Mouse (Mus musculus): Measurements from ENCODE around the gene C1qc. TPM values are rescaled to one million over a fixed set of nuclear protein-coding genes. Genes with fewer than 3 reads are reported as not detected.

C1qc gene
- polyA plus RNA-seq, 1 experiment, result 86.9 TPM

DNA sequence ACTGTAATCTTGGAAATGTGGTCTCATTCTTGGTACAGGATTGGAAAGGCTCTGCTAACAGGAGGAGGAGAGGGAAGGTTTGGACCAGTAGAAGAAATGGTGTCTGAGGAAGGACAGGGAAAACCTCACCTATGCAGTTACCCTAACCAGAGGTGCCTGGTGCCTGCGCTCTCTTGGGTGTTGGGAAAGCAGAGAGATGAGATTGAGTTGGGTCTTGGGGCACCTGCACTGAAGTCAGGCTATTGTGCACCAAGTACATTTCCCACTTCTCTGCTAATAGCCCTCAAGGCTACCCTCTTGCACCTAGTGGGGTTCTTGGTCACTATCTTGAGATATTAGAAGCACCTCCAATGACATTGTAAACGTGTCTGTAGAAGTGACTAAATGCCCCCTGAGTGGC lies 30.5 kb downstream of the C1qc start:
- H3K4me3 ChIP-seq (ENCODE audit: insufficient read depth, low read length), result no peak overlapping the region
- TF ChIP-seq POLR2A (IDR thresholded peaks at IDR 0.05; ENCODE audit: extremely low read depth, insufficient read depth, low read length), result no peak
- no peak for TF ChIP-seq CTCF (IDR thresholded peaks at IDR 0.05; ENCODE audit: extremely low read depth, insufficient read depth, low read length)
- peaks cover 2% of the 10 kb centered on the region for H3K4me1 ChIP-seq (ENCODE audit: control insufficient read depth, insufficient read depth, low read length)
- H3K27ac ChIP-seq (ENCODE audit: insufficient read depth, low read length), result no peak overlapping the region

DNA sequence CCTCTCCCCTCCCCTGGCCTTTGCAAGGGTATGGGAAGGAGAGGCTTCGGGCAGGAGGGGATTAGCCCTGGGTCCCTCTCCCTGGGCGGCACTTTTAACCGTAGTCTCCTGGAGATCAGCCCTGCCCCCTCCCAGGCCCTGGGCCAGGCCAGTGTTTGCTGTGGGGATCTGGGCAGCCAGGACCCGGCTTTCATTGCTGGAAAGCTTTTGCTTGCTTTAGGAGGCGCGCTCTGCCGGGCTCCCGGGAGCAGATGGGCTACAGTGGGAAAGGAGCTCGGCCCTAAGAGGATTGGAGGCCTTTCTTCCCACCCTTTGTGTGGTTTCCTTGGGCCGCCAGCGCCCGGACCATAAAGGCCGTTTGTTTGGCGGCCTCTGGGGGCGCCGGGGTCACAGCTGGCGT lies 31.1 kb downstream of the C1qc start:
- H3K27ac ChIP-seq (ENCODE audit: insufficient read depth, low read length), result no peak overlapping the region
- TF ChIP-seq POLR2A (IDR thresholded peaks at IDR 0.05; ENCODE audit: extremely low read depth, insufficient read depth, low read length), result no peak
- TF ChIP-seq CTCF (IDR thresholded peaks at IDR 0.05; ENCODE audit: extremely low read depth, insufficient read depth, low read length), result no peak
- H3K4me3 ChIP-seq (ENCODE audit: insufficient read depth, low read length), result no peak overlapping the region

DNA sequence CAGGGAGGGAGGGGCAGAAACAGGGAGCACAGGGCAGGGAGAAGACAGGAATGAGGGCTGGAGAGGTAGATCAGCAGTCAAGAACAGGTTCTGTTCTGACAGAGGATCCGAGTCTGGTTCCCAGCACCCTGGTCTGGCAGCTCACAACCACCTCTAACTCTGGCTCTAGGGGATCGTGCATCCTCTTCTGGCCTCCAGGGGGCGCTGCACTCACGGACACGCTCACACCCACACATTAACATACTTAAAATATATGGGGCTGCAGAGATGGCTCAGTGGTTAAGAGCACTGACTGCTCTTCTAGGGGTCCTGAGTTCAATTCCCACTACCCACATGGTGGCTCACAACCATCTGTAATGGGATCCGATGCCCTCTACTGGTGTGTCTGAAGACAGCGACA lies 32.8 kb downstream of the C1qc start:
- no peak overlapping the region for H3K27ac ChIP-seq (ENCODE audit: insufficient read depth, low read length)
- no peak for TF ChIP-seq POLR2A (IDR thresholded peaks at IDR 0.05; ENCODE audit: extremely low read depth, insufficient read depth, low read length)
- no peak for TF ChIP-seq CTCF (IDR thresholded peaks at IDR 0.05; ENCODE audit: extremely low read depth, insufficient read depth, low read length)
- peaks cover 2% of the 10 kb centered on the region for H3K4me1 ChIP-seq (ENCODE audit: control insufficient read depth, insufficient read depth, low read length)
- no peak overlapping the region for H3K4me3 ChIP-seq (ENCODE audit: insufficient read depth, low read length)

More for the DNA sequence above, 31.1 kb downstream of the C1qc start:
- H3K4me1 ChIP-seq (ENCODE audit: control insufficient read depth, insufficient read depth, low read length), result peaks cover 2% of the 10 kb centered on the region

DNA sequence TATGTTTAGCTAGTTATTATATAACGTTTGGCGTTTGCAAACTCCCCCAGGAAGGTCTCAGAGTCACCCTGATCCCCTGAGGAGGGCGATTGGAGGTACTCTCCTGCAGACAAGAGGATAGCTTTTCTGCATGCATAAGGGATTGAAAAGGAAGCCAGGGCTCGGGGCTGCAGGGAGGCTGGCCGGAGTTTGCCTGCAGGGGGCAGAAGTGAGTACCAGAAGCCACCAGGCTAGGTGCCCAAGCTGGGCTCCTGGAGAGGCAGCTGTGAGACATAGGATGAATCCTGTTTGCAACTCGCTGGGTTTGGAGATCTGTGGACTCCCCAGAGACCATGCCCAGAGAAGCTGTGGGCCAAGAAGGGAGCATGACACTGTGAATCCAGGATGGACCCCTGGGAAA lies 37.8 kb downstream of the C1qc start:
- Histone ChIP-seq H3K4me1 (ENCODE audit: control insufficient read depth, insufficient read depth, low read length) (no peaks in the 10 kb centered on the region), H3K4me3 (ENCODE audit: insufficient read depth, low read length) (no peak overlapping the region), H3K27ac (ENCODE audit: insufficient read depth, low read length) (no peak overlapping the region)
- TF ChIP-seq POLR2A (IDR thresholded peaks at IDR 0.05; ENCODE audit: extremely low read depth, insufficient read depth, low read length) (no peak), CTCF (IDR thresholded peaks at IDR 0.05; ENCODE audit: extremely low read depth, insufficient read depth, low read length) (peak; percentile 30)

DNA sequence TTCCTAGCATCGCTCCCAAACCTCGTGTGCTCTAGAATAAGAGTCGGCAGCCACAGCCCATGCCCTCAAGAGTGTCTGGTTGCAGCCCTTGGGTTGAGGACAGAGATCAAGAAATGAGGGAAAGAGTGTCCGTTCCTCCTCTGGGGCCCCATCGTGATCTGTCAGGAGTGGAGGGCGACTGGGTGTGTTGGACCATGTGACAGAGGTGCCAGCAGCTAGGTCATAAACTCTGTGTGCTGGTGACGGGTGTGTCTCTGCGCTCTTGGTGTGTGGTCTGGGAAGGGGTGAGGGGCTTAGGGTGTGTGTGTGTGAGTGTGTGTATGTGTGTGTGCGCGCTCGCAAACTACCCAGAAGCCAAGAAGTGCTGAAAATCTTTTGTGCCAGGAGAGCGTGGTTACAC lies 39.9 kb downstream of the C1qc start:
- Histone ChIP-seq H3K4me1 (ENCODE audit: control insufficient read depth, insufficient read depth, low read length) (peaks cover 2% of the 10 kb centered on the region; the same call in 1 of the 2 replicates), H3K27ac (ENCODE audit: insufficient read depth, low read length) (no peak overlapping the region), H3K4me3 (ENCODE audit: insufficient read depth, low read length) (no peak overlapping the region)
- TF ChIP-seq POLR2A (IDR thresholded peaks at IDR 0.05; ENCODE audit: extremely low read depth, insufficient read depth, low read length), result no peak
- no peak for TF ChIP-seq CTCF (IDR thresholded peaks at IDR 0.05; ENCODE audit: extremely low read depth, insufficient read depth, low read length)

DNA sequence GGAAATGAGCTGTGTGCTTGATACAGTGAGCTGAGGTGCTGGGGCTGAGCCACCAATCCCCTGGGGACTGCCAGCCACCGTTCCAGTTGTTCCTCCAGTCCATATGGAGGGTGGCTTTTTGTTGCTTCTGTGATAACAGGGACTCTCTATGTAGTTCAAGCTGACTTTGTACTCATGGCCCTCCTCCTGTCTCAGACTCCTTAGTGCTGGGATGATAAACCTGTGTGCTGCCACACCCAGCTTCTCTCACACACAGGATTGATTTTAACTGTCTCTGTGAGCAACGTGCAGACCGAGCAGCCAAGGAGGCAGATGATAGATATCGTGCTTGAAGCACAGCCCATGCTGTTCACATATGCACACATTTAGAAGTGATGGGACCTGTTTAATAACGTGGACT lies 40.7 kb downstream of the C1qc start:
- no peak for TF ChIP-seq CTCF (IDR thresholded peaks at IDR 0.05; ENCODE audit: extremely low read depth, insufficient read depth, low read length)
- TF ChIP-seq POLR2A (IDR thresholded peaks at IDR 0.05; ENCODE audit: extremely low read depth, insufficient read depth, low read length), result no peak
- Histone ChIP-seq H3K4me1 (ENCODE audit: control insufficient read depth, insufficient read depth, low read length) (peaks cover 2% of the 10 kb centered on the region; the same call in 1 of the 2 replicates), H3K27ac (ENCODE audit: insufficient read depth, low read length) (no peak overlapping the region), H3K4me3 (ENCODE audit: insufficient read depth, low read length) (no peak overlapping the region)

DNA sequence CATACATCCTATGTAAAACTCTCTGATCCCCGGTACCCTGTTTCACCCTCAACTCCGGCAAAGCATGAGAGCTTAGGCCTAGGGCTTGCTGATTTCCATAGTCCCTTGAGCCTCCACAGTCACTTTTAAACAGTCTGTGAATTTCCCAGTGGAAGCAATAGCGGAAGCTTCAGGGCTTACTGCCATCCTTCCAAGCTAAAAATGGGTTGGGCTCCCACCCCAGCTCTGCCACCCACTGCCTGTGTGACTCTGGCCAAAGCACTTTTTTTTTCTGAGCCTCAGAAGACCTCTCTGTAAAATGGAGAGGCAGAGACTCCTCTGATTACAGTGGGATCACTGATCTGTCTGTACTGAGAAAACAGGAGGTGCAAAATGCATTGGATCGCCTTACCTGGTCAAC lies 44.3 kb downstream of the C1qc start:
- H3K27ac ChIP-seq (ENCODE audit: insufficient read depth, low read length), result no peak overlapping the region
- TF ChIP-seq POLR2A (IDR thresholded peaks at IDR 0.05; ENCODE audit: extremely low read depth, insufficient read depth, low read length), result no peak
- TF ChIP-seq CTCF (IDR thresholded peaks at IDR 0.05; ENCODE audit: extremely low read depth, insufficient read depth, low read length), result no peak
- peaks cover 2% of the 10 kb centered on the region; the same call in 1 of the 2 replicates for H3K4me1 ChIP-seq (ENCODE audit: control insufficient read depth, insufficient read depth, low read length)

DNA sequence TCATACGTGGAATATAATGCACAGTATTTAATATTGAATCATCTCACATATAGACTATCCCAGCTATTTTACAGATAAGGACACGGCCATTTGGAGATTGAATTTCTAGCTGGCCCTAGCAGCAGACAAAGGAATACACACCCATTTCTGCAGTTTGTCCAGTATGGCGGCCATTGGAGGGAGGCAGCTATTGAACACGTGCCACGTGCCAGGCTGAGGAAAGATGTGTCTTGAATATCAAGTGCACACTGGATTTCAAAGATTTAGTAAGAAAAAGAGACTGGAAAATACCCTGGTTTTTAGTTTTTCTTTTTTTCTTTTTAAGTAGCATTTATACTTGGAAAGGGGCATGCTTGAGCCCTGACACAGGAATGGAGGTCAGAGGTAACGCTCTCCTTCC lies 45.7 kb downstream of the C1qc start:
- H3K4me1 ChIP-seq (ENCODE audit: control insufficient read depth, insufficient read depth, low read length), result peaks cover 2% of the 10 kb centered on the region; the same call in 1 of the 2 replicates
- no peak overlapping the region for H3K27ac ChIP-seq (ENCODE audit: insufficient read depth, low read length)
- H3K4me3 ChIP-seq (ENCODE audit: insufficient read depth, low read length), result no peak overlapping the region
- TF ChIP-seq CTCF (IDR thresholded peaks at IDR 0.05; ENCODE audit: extremely low read depth, insufficient read depth, low read length) (no peak), POLR2A (IDR thresholded peaks at IDR 0.05; ENCODE audit: extremely low read depth, insufficient read depth, low read length) (no peak)

More for the DNA sequence above, 44.3 kb downstream of the C1qc start:
- H3K4me3 ChIP-seq (ENCODE audit: insufficient read depth, low read length), result no peak overlapping the region

DNA sequence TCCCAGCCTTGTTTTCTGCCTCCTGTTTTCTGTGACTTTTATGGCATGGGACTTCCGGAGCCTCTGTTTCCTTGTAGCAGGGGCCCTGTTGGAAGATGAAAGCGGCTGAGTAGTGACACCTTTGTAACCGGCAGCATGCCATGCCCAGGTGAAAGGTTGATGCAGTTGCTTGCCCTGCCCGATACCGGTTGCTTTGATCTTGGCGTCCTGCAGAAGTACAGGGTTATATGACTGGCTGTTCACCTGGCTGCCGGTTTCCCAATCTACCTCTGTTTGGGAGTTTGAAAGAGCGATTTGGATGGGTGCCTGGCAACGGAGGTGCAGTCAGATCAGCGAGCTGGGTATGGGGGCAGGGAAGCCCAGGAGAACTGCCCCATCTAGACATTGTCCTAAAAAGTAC lies 50.1 kb downstream of the C1qc start:
- TF ChIP-seq POLR2A (IDR thresholded peaks at IDR 0.05; ENCODE audit: extremely low read depth, insufficient read depth, low read length) (no peak), CTCF (IDR thresholded peaks at IDR 0.05; ENCODE audit: extremely low read depth, insufficient read depth, low read length) (no peak)
- H3K27ac ChIP-seq (ENCODE audit: insufficient read depth, low read length), result no peak overlapping the region
- H3K4me1 ChIP-seq (ENCODE audit: control insufficient read depth, insufficient read depth, low read length), result no peaks in the 10 kb centered on the region
- no peak overlapping the region for H3K4me3 ChIP-seq (ENCODE audit: insufficient read depth, low read length)

DNA sequence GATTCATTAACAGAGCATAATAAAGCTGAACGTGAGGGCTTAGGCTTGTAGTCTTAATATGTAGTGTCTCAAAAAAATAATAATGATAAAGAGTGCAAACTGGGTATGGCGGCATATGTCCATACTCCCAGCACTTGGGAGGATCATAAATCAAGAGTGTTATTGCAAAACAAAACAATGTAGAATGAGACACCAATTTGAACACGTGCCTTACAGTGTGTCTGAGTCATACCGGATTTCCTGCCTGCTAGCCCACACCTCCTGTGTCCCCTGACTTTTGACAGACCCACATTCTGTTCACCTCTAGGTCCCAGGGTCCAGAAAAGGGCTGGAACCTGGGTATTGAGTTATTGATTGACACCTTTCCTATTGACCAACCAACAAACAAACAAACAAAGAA lies 50.8 kb downstream of the C1qc start:
- Histone ChIP-seq H3K27ac (ENCODE audit: insufficient read depth, low read length) (no peak overlapping the region), H3K4me1 (ENCODE audit: control insufficient read depth, insufficient read depth, low read length) (no peaks in the 10 kb centered on the region), H3K4me3 (ENCODE audit: insufficient read depth, low read length) (no peak overlapping the region)
- TF ChIP-seq POLR2A (IDR thresholded peaks at IDR 0.05; ENCODE audit: extremely low read depth, insufficient read depth, low read length) (no peak), CTCF (IDR thresholded peaks at IDR 0.05; ENCODE audit: extremely low read depth, insufficient read depth, low read length) (no peak)
